Mouse (Mus musculus) myocyte (in vitro differentiated cells): Measurements from ENCODE around the gene Bzw2.

ENCODE experiments used
- CEBPB ChIP-seq: IDR thresholded peaks from 2 replicates; pipeline ENCODE4 v1.6.1; 2011; ENCODE audit warnings: mild to moderate bottlenecking, moderate library complexity; ENCODE audit not compliant: poor library complexity, insufficient read depth, severe bottlenecking
- E2F4 ChIP-seq: IDR thresholded peaks from one replicate; pipeline ENCODE4 v1.6.1; 2011; ENCODE audit warnings: mild to moderate bottlenecking, control low read depth, moderate library complexity; ENCODE audit not compliant: insufficient read depth
- MYOG ChIP-seq, 3 experiments: IDR thresholded peaks; one replicate each; pipeline ENCODE4 v1.6.1; 2011; ENCODE audit warnings: control low read depth in 2 of 3, low read depth in 2 of 3, mild to moderate bottlenecking in 2 of 3; ENCODE audit not compliant: insufficient read length in 2 of 3, control insufficient read depth in 1 of 3, insufficient read depth in 1 of 3
- POLR2AphosphoS2 ChIP-seq: IDR thresholded peaks from one replicate; pipeline ENCODE4 v1.6.1; 2011; ENCODE audit warnings: low read depth, control low read depth; ENCODE audit not compliant: insufficient read length
- TCF12 ChIP-seq: IDR thresholded peaks from one replicate; pipeline ENCODE4 v1.6.1; 2011; ENCODE audit warnings: mild to moderate bottlenecking, control low read depth; ENCODE audit not compliant: poor library complexity, insufficient read depth, severe bottlenecking

- no peak for TF ChIP-seq POLR2AphosphoS2
- TF ChIP-seq MYOG (IDR thresholded peaks at IDR 0.05; ENCODE audit: control insufficient read depth in 1 of 3, insufficient read depth in 1 of 3, insufficient read length in 2 of 3, low read depth in 2 of 3): no peak
- no peak for TF ChIP-seq E2F4
- TF ChIP-seq TCF12: no peak
- no peak for TF ChIP-seq CEBPB
Measured at GRCm38 (mm10) chr12:36067538-36067937, 90.3 kb downstream of the Bzw2 start.
